Mouse (Mus musculus): ENCODE data around the gene Olfr572. TPM values are rescaled to one million over a fixed set of nuclear protein-coding genes. Genes with fewer than 3 reads are reported as not detected.

The Olfr572 gene
- polyA plus RNA-seq (2015; fragmentation: Nextera tagmentation; extraction: Ambion mirVana) = not detected in 2 replicates

DNA sequence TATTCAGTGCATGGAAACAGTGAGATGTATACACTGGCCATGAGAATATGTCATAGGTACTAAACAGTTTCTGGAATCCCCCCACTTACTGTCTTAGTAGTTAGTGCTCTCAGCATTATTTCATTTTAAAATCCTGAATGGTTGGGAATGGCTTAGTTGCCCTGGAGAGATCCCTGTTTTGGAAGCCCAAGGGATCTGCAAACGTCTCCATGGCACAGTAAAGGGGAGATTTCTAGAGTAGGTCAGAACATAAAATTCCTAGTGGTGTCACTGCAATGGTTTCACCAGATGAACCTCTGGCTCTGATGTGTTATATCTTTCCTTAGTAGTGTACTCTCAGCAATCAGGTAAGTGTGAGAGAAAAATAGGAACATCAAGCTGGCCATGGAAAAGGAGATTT lies at the start of gene Olfr572:
TSS of gene Olfr572 (plus strand) at position 301 of the 400 bp plus-strand sequence.
- DNase-seq (ENCODE audit: low spot score) = no peak

GRCm38 (mm10) chr7:102876822-102877221 lies 47.4 kb upstream of the Olfr572 start, which contains the start of gene Olfr568:
TSS of gene Olfr568 (plus strand) at chr7:102877122.
- no peak for DNase-seq (ENCODE audit: low spot score)

GRCm38 (mm10) chr7:102890782-102891181 lies 33.4 kb upstream of the Olfr572 start, which contains the start of gene Olfr569:
TSS of gene Olfr569 (minus strand) at chr7:102890882.
- DNase-seq (ENCODE audit: low spot score) = no peak

DNA sequence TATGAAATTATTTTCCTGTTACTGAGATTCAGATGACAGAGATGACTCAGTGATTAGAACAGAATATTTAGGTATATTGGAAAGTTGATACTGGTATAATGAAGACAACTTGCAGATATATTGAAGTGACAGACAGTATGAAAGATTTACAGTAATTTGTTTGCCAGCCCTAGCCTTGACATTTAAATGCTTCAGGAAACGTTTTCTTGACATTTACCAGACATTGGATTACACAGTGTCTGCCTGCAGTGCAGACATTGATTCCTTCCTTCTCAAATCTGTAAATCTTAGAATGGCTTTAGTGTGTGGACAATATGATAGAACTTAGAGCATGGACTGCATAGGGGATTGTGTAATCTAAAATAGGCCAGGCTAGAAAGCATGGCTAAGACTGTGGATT lies 8.9 kb upstream of the Olfr572 start:
- DNase-seq (ENCODE audit: low spot score) = no peak

DNA sequence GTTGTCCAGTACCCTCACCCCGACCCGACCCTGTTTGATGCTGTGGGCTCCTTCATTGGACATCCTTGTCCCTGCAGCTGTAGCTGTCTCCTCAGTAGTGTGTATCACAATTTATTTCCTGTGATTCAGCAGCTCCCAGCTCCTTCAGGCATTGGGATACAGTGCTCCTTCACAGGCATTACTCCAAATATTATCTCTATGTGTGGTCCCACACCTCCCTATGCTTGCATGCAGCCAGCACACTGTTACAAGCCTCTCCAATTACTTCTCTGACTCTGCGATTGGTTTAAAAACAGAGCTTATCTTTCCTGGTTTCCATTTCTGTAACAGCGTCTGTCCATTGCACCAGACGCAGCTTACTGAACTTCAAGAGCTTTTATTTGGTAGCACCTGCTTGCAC lies 7.8 kb upstream of the Olfr572 start:
- DNase-seq (ENCODE audit: low spot score) = no peak

GRCm38 (mm10) chr7:102917032-102917875 lies 7.0 kb upstream of the Olfr572 start, which contains the start of gene Olfr571:
TSS of gene Olfr571 (minus strand) at chr7:102917536.
- no peak for DNase-seq (ENCODE audit: low spot score)

- DNase-seq (ENCODE audit: low spot score) = peak; percentile 49
These were observed 4.6 kb upstream of the Olfr572 start for GRCm38 (mm10) chr7:102919632-102920031.

GRCm38 (mm10) chr7:102927105-102927504 lies 2.9 kb downstream of the Olfr572 start:
- DNase-seq (ENCODE audit: low spot score) = no peak

GRCm38 (mm10) chr7:102942475-102942874 lies 18.3 kb downstream of the Olfr572 start, which contains the start of gene Olfr573-ps1:
TSS of gene Olfr573-ps1 (minus strand) at chr7:102942575.
- no peak for DNase-seq (ENCODE audit: low spot score)

DNA sequence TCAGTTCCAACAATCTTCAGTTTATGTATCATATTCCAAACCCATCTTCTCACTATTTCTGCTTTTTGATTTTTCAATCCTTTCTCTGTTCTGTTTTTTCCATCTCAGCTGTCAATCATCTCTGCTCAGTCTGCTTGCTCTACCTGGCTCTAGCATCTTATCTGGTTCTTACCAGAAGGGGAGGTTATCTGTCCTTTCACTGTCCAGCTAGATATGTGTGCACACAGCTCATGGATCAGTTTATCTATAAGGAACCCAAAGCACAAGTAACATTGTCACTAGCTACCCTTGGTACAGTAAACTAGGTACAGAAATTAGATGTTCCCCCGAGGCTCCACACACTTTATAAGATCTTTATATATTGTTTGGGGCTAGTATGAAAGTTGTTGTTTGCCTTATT lies 19.2 kb downstream of the Olfr572 start:
- DNase-seq (ENCODE audit: low spot score) = no peak

DNA sequence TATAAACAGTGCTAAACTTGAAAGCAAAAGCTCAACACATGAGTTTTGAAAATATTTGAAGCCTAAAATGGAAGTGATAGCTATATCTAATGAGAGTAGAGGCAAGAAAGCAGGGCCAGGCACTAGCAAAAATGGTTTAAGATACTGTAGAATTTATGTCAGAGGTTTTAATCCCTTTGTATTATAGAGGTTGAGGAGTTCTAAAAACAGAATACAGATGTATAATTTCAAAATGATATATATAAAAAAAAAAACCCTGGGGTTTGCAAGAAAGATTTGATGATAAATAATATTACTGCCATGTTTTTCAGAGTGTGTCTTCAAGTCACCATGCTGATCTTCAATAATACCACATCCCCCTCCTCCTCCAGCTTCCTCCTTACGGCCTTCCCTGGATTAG lies 24.0 kb downstream of the Olfr572 start, which contains the start of gene Olfr574:
TSS of gene Olfr574 (plus strand) at position 301 of the 400 bp plus-strand sequence.
- no peak for DNase-seq (ENCODE audit: low spot score)

GRCm38 (mm10) chr7:102950732-102951131 lies 26.5 kb downstream of the Olfr572 start:
- no peak for DNase-seq (ENCODE audit: low spot score)

GRCm38 (mm10) chr7:102958137-102958536 lies 33.9 kb downstream of the Olfr572 start:
- DNase-seq (ENCODE audit: low spot score) = no peak

DNA sequence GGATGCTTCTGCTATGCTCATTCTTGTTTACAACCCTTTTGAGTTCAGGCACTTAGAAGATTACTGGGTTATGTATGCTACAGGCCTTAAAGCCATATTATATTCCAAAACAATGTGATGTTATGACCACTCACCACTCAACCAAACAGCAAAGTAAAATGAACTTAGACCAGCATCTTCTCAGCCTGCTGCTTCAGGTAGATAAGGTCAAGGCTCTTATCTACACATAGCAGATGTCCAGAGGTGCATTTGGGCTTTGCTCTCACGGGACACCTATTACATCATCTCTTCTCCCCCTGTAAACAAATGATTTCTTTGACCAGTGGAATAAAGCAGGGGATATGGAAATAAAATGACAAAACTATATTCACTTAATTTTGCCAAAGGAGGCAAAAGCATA lies 34.4 kb downstream of the Olfr572 start, which contains the start of gene Olfr575:
TSS of gene Olfr575 (minus strand) at position 183 of the 400 bp plus-strand sequence.
- DNase-seq (ENCODE audit: low spot score) = no peak

- DNase-seq (ENCODE audit: low spot score) = no peak
These were observed 38.2 kb downstream of the Olfr572 start, which contains the start of gene Olfr576 for GRCm38 (mm10) chr7:102962360-102962759. TSS of gene Olfr576 (plus strand) at chr7:102962660.

DNA sequence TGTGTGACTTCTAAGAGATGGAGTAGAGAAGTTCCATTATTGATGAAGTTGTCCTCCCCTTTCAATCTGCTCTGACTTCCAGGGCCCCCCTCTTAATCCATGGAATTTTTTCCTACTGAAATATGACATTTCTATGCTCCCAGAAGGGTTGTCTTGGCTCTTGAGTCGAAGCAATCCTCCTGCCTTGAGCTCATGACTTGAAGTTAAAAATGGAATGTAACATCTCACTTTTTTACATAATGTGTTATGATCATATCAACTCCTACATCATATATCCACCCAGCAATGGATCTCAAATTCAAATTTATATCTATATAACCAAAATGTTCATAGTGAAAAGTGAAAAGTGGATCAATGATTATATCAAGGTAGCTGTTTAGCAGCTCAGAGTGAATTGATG lies 50.2 kb downstream of the Olfr572 start:
- DNase-seq (ENCODE audit: low spot score) = no peak

DNA sequence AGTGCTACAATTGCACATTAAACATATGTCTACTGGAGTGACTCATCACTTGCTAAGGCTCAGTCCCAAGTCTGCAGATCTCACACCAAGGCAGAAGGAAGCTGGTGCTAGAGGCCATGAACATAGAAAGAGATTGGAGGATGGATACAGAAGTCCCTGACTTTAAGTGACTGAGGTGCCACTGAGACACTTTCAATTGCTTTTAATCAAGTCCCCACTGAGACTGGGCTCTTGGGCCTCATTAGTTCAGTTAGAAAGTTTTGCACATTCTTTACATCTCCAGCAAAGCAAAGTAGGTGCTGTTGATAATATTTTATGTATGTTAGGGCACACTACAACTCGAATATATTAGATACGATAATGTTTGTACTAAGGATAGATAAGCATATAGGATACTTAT lies 51.6 kb downstream of the Olfr572 start, which contains the start of gene Olfr577:
TSS of gene Olfr577 (minus strand) at position 101 of the 400 bp plus-strand sequence.
- no peak for DNase-seq (ENCODE audit: low spot score)

Other genes starting within 250 kb of the Olfr572 start
- gene Trim68, start 237.1 kb upstream of the Olfr572 start, polyA plus RNA-seq (2015; fragmentation: Nextera tagmentation; extraction: Ambion mirVana) = 8.1 and 8.6 TPM in 2 replicates
- gene Olfr557, start 228.5 kb upstream of the Olfr572 start, polyA plus RNA-seq (2015; fragmentation: Nextera tagmentation; extraction: Ambion mirVana) = not detected in 2 replicates
- 0.37 and 0.38 TPM in 2 replicates for gene Olfr558, start 222.2 kb upstream of the Olfr572 start, polyA plus RNA-seq (2015; fragmentation: Nextera tagmentation; extraction: Ambion mirVana)
- gene Olfr33, start 205.3 kb upstream of the Olfr572 start, polyA plus RNA-seq (2015; fragmentation: Nextera tagmentation; extraction: Ambion mirVana) = not detected in 2 replicates
- gene Olfr559, start 196.9 kb upstream of the Olfr572 start, polyA plus RNA-seq (2015; fragmentation: Nextera tagmentation; extraction: Ambion mirVana) = not detected in 2 replicates
- gene Olfr560, start 165.0 kb upstream of the Olfr572 start, polyA plus RNA-seq (2015; fragmentation: Nextera tagmentation; extraction: Ambion mirVana) = not detected in 2 replicates
- 0.05 and 0.10 TPM in 2 replicates for gene Olfr78, start 164.9 kb upstream of the Olfr572 start, polyA plus RNA-seq (2015; fragmentation: Nextera tagmentation; extraction: Ambion mirVana)
- gene Olfr561, start 153.2 kb upstream of the Olfr572 start, polyA plus RNA-seq (2015; fragmentation: Nextera tagmentation; extraction: Ambion mirVana) = not detected in 2 replicates
- not detected in 2 replicates for gene Olfr564, start 120.9 kb upstream of the Olfr572 start, polyA plus RNA-seq (2015; fragmentation: Nextera tagmentation; extraction: Ambion mirVana)
- not detected in 2 replicates for gene Olfr566, start 65.6 kb upstream of the Olfr572 start, polyA plus RNA-seq (2015; fragmentation: Nextera tagmentation; extraction: Ambion mirVana)
- gene Olfr568, start 47.3 kb upstream of the Olfr572 start, polyA plus RNA-seq (2015; fragmentation: Nextera tagmentation; extraction: Ambion mirVana) = not detected in 2 replicates
- not detected in 2 replicates for gene Olfr569, start 33.5 kb upstream of the Olfr572 start, polyA plus RNA-seq (2015; fragmentation: Nextera tagmentation; extraction: Ambion mirVana)
- not detected in 2 replicates for gene Olfr570, start 29.8 kb upstream of the Olfr572 start, polyA plus RNA-seq (2015; fragmentation: Nextera tagmentation; extraction: Ambion mirVana)
- gene Olfr571, start 6.9 kb upstream of the Olfr572 start, polyA plus RNA-seq (2015; fragmentation: Nextera tagmentation; extraction: Ambion mirVana) = not detected in 2 replicates
- not detected in 2 replicates for gene Olfr573-ps1, start 18.2 kb downstream of the Olfr572 start, polyA plus RNA-seq (2015; fragmentation: Nextera tagmentation; extraction: Ambion mirVana)
- not detected in 2 replicates for gene Olfr574, start 24.1 kb downstream of the Olfr572 start, polyA plus RNA-seq (2015; fragmentation: Nextera tagmentation; extraction: Ambion mirVana)
- not detected in 2 replicates for gene Olfr575, start 34.4 kb downstream of the Olfr572 start, polyA plus RNA-seq (2015; fragmentation: Nextera tagmentation; extraction: Ambion mirVana)
- not detected in 2 replicates for gene Olfr576, start 38.3 kb downstream of the Olfr572 start, polyA plus RNA-seq (2015; fragmentation: Nextera tagmentation; extraction: Ambion mirVana)
- not detected in 2 replicates for gene Olfr577, start 51.5 kb downstream of the Olfr572 start, polyA plus RNA-seq (2015; fragmentation: Nextera tagmentation; extraction: Ambion mirVana)
- gene Olfr578, start 64.9 kb downstream of the Olfr572 start, polyA plus RNA-seq (2015; fragmentation: Nextera tagmentation; extraction: Ambion mirVana) = not detected in 2 replicates
- gene Olfr582, start 113.6 kb downstream of the Olfr572 start, polyA plus RNA-seq (2015; fragmentation: Nextera tagmentation; extraction: Ambion mirVana) = not detected in 2 replicates
- gene Olfr583, start 126.9 kb downstream of the Olfr572 start, polyA plus RNA-seq (2015; fragmentation: Nextera tagmentation; extraction: Ambion mirVana) = not detected in 2 replicates
- not detected in 2 replicates for gene Olfr584, start 157.5 kb downstream of the Olfr572 start, polyA plus RNA-seq (2015; fragmentation: Nextera tagmentation; extraction: Ambion mirVana)
- gene Olfr585, start 173.3 kb downstream of the Olfr572 start, polyA plus RNA-seq (2015; fragmentation: Nextera tagmentation; extraction: Ambion mirVana) = not detected in 2 replicates
- not detected in 2 replicates for gene Olfr586, start 201.2 kb downstream of the Olfr572 start, polyA plus RNA-seq (2015; fragmentation: Nextera tagmentation; extraction: Ambion mirVana)
- gene Olfr588-ps1, start 216.5 kb downstream of the Olfr572 start, polyA plus RNA-seq (2015; fragmentation: Nextera tagmentation; extraction: Ambion mirVana) = not detected in 2 replicates
- gene Olfr589, start 231.9 kb downstream of the Olfr572 start, polyA plus RNA-seq (2015; fragmentation: Nextera tagmentation; extraction: Ambion mirVana) = not detected in 2 replicates

Data from thymus, postnatal 0 days (tissue).